Mouse (Mus musculus): ENCODE results near the gene Stk32c. TPM values are rescaled to one million over a fixed set of nuclear protein-coding genes. Genes with fewer than 3 reads are reported as not detected.

Gene Stk32c
- total RNA-seq, 2 experiments from 2014 or later: 161 to 176 TPM

DNA sequence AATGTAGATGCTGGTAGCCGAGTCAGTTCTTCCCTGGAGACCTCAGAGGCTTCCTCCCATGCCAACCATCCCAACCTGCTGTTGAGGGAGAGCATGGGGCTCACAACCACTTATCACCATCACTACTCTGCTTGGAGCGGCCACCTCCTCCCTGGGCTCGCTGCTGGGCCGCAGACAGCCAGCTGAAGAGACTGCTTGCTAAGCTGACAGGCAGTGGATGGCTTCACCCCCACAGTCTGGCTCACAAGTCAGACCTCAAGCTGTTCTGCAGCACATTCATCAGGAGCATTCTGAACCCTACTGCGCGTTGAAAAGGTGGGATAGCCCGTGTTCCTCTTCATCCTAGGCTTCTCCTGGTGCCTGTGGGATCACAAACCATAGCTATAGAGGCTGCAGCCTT, 54.6 kb downstream of the Stk32c start:
- intact Hi-C loops (cut with DNase I): no loop called here
- peak; percentile 50 to 83 for DNase-seq (ENCODE audit: low spot score in 2 of 2)

DNA sequence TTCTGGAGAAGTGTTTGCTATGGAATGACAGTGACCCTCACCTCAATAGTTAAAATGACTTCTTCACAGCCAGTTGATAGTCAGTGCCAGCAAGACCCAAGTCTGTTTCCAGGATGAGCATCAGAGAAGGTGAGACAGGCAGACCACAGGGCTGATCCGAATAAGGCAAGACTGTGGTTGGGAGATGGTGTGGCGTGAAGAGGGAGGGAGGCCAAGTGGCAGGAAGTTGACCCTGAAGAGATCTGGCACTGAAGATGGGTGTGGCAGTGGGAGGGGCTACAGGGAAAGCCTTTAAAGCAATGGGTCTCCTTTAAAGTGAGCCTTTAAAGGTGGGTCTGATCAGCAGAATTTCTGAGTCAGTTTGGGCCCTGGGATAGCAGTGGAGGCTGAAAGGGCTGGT, 55.6 kb downstream of the Stk32c start:
- no peak for DNase-seq (ENCODE audit: low spot score in 2 of 2)
- intact Hi-C loops (cut with DNase I): no loop called here

DNA sequence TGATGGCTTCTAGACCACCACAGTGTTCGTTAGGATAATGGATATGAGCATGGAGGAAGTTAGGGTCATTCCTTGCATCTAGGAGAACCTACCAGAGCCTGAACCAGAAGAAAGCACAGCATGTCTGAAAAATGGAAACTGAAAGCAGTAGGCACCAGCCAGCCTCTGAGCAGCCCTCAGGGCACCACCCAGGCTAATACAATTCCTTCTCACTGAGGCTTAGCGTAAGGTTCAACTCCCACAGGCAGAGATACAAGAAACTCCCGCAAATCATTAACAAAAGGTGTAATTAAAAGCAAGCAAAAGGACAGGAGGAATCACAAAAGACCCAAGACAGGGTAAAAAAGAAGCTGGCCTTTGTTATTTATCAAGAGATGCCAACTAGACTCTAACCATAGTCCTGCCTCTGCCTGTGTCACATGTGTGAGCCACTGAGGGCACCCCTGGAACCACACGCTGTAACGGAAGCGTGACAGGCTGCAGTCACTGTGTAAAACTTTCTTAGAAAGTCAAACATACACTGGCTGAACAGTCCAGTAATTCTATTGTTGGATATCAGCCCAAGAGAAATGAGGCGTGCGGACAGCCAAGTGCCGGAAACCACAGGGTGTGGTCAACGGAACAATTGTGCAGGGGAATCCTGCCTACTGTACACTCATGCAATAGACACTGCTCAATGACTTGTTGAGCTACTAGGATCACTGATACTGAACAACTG, 56.6 kb downstream of the Stk32c start:
- intact Hi-C loops (cut with DNase I): no loop called here
- DNase-seq (ENCODE audit: low spot score in 2 of 2): no peak

DNA sequence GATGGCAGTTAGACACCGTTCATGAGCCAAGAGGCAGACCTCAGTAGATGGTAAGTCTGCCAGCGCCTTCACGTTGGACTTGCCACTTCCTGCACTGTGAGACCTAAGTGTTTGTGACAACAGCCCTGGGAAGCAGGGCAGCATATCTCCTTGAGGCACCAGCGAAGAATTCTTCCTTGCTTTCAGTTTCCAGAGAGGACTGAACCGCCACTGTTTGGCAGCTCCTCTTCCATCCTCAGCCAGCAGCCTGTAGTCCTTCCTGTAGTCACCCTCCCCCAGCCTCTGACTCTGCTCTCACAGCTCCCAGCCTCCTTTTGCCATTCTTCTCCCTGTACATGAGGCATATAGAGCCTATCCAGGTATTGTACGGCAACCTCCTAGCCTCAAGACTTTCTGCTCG, 60.2 kb downstream of the Stk32c start:
- intact Hi-C loops (cut with DNase I): loop anchor here (5.0 kb wide), 1 partner anchor 34 kb away; no protein-coding TSS in a partner anchor
- peak in 1 of 2 experiments; percentile 69 for DNase-seq (ENCODE audit: low spot score in 2 of 2)

DNA sequence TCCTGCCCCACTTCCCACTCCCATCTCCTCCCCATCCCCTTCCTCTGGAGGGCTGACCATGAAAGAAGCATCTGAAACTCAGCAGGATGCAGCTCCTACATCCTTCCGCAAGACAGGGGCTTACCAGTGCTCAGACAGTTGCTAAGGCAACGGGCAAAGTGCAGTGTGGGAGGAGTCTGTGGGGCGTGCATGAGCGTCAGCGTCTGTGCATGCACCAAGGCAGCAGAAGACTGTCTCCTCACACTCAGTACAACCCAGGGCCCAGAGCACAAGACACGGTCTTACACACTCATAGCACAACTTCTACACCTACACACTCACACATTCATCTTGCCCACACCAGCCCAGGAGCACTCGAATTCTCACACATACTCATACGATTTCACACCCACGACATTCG, 62.0 kb downstream of the Stk32c start:
- DNase-seq (ENCODE audit: low spot score in 2 of 2): peak; percentile 61 to 80

DNA sequence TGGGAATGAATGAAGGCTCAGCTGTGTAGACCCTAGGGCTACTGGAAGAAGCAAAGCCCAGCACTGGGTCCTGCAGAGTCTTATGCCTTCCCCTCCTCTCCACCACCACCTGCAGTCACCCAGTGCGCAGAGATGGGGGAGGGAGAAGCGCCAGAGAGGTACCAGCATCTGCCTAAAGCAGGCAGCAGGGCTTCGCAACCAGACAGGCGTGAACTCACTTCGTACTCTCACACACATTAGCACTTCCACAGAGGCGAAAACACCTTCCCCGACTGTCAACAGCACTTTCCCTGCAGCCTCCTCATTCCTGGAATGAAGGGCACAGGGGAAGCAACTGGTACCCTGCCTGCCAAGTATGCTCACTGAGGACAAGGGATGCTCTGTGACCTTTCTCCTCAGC, 63.7 kb downstream of the Stk32c start:
- intact Hi-C loops (cut with DNase I): loop anchor here (1.0 kb wide), 1 partner anchor 15 kb away; no protein-coding TSS in a partner anchor
- DNase-seq (ENCODE audit: low spot score in 2 of 2): peak; percentile 55 to 77

More for the DNA sequence above, 62.0 kb downstream of the Stk32c start:
- intact Hi-C loops (cut with DNase I): loop anchor here (5.0 kb wide), 1 partner anchor 36 kb away; no protein-coding TSS in a partner anchor

DNA sequence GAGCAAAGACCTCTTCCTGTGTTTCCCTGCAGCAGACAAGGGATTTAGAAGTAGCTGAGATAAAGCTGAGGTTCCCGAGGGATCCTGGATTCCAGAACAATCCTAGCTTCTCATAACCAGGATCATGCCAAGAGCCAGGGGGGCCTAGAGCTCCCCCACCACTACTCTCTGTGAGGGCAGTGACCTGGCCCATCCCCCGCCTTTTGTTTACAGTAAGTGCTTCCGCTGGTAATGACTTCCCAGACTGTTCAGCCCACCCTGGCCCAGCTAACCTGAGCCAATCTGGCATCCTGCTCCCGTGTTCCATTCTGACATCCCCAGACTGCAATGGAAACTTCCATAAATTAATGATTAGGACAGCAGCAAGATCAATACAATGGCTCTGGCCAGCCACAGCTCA, 65.7 kb downstream of the Stk32c start:
- intact Hi-C loops (cut with DNase I): no loop called here
- DNase-seq (ENCODE audit: low spot score in 2 of 2): no peak

DNA sequence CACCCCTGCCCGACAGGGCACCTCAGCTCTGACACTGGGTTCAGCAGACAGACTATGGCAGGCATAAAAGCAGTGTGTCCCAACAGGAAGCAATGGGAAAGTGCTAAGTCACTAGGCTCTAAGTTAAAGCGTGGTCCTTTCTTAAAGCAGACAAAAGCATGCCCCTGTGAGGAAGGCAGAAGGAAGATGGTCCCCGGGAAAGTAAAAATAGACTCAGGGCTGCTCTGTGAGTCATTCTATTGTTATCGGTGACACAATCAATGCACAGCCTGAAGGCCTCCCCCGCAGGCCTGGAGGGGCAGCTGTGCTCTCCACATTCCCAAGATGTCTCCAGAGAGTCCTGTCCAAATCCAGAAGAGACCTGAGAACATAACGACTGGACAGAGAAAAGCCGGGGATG, 67.2 kb downstream of the Stk32c start:
- intact Hi-C loops (cut with DNase I): no loop called here
- no peak for DNase-seq (ENCODE audit: low spot score in 2 of 2)

DNA sequence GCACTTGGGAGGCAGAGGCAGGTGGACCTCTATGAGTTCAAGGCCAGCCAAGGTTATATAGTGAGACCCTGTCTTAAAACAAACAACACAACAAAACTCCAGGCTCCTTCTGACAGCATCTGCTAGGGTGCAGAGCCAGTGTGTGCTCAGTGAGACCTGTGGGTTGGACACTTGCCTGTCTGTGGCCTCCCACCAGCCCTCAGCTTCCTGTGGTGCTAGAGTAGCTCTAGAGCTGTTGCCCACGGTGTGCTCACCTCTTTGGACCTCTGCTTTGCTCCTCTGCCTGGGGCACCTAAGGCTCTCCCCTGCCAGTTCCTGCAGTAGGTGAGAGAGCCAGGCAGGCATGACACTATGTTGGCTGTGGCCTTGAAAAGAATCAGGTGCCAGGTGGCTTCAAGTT, 69.3 kb downstream of the Stk32c start:
- no peak for DNase-seq (ENCODE audit: low spot score in 2 of 2)
- intact Hi-C loops (cut with DNase I): no loop called here

DNA sequence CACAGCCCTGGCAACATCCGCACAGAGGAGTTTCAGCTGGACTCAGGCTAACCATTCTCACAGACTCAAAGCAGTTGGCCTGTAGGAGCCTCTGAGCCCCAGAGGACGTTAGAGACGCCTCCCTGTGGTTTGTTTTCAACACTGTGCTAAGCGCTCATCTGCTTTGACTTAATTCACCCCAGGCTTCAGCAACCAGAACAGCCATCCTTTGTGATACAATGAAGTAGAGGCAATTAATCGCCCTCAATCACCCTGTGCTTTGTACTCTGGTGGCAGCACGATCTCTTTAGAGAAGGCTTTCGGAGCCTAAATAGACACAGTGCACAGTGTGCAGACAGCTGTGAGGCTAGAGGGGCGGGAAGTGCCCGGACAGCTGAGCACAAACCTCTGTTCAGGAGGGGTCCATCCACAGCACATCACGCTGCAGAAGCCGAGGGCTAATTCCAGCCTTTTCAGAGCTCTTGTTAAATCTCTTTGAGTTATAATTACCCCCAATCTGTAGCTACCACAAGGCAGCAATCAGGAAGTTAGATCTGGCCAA, 73.1 kb downstream of the Stk32c start:
- peak in 1 of 2 experiments; percentile 51 for DNase-seq (ENCODE audit: low spot score in 2 of 2)
- intact Hi-C loops (cut with DNase I): no loop called here

DNA sequence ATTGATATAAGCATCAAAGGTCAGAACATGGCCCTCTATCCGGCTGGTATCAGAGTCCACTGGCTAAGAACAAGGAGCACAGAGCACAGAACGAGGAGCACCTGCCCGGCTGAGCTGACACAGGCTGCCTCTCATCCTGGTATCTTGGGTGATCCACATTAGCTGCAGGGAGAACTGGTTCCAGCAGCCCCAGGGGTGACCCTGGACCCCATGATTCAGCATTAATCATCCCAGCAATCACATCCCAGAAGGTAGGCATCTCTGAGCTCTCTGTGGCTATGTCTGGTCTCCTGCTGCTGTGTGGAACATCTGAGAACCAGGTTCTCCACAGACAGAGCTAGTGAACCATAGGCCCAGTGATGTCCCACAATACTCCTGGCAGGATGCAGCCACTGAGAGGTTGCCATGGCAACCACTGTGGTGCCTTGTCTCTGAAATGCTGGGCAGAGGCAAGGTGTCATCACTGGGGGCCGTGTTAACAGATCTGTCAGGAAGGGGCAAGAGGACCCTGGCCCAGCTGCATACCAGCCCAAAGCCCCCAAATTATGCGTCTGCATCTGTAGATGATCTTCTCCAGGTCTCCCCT, 76.1 kb downstream of the Stk32c start:
- intact Hi-C loops (cut with DNase I): no loop called here
- DNase-seq (ENCODE audit: low spot score in 2 of 2): peak; percentile 66 to 74

DNA sequence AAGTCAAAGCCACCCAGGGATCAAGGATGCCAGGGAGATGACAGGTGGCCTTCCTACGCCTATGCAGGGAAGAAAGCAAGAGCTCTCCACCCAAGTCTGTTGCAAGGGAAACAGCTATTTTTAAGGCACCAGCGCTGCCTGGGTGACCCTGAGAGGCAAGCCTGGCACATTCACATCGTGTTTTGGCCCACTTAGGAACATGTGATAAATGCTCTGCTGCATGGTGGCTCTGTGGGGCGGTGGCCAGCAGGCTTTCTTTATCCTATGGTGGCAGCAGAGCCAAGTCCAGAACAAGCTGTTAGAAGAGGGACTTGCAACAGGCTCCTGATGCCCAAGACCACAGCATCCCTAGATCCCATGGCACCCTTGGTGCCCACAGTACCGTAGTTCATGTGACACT, 77.9 kb downstream of the Stk32c start:
- DNase-seq (ENCODE audit: low spot score in 2 of 2): no peak
- intact Hi-C loops (cut with DNase I): no loop called here

DNA sequence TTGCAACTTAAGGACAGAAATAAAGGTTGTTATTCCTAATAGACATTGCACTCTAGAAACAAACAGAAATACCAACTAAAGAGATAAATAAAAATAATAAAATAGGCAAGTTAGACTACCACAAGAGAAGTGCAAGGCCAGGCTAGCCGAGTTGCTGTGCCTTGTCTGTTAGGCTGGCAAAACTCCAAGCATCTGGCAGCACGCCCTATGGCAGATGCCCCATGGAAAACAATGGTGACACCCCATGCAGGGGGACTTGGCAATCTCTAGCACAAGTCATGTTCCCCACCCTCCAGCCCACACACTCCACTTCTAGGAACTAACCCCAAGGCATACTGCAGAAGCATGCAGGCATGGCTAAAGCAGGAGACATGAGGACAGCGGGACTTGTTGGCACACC, 79.7 kb downstream of the Stk32c start:
- DNase-seq (ENCODE audit: low spot score in 2 of 2): no peak
- intact Hi-C loops (cut with DNase I): no loop called here

DNA sequence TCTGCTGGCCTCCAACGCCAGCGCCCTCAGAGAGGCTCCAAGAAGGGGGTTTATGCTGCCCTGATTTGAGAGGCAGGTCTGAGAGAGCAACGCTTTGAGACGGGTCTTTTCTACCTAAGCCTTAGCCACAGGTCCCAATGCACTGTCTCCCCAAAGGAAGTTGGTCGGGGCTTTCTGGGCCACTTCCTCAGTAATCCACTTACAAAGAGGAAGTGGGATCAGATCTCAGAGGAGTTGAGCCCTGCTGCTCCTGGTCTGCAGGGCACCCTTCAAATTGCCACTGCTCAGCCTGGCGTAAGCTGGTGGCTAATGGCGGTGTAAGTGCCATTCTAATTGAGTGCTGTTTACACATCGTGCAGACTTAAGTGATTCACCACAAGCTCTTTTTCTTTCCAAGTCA, 81.6 kb downstream of the Stk32c start:
- intact Hi-C loops (cut with DNase I): no loop called here
- no peak for DNase-seq (ENCODE audit: low spot score in 2 of 2)

DNA sequence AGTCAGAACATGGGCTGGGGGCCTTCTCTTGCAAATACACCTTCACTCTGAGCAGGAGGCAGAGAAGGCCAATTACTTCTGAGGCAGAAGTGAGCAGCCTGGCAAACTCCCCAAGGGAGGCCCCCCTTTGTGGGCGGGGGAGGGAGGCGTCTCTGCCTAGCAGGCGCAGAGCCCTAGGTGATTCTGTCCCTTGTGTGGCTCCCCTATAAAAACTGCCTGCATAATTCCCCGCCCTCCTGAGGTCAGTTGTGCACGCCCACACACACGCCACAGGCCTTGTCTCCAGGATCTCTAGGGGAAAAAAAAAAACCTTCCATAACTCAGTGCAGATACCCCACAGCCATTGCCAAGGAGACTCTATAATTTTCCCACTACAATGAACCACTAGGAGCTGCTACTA, 82.7 kb downstream of the Stk32c start:
- intact Hi-C loops (cut with DNase I): no loop called here
- DNase-seq (ENCODE audit: low spot score in 2 of 2): no peak

DNA sequence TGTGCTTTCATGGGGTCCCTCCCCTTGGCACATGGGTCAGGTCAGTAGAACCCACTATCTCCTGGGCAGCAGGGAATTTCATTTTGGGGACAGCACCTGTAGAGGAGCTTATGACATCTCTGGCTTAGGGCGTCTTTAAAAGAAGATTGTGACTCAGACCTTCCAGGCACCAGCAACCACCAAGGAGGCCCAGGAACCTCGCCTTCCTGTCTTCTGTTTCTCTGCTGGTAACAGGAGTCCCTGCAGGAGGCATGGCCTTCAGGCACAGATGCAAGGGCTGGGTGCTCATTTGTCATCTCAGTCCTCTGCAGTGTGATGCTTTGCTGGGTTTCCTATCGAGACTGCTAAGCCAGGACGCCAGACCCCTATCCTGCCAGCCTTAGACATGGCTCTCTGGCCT, 84.1 kb downstream of the Stk32c start:
- intact Hi-C loops (cut with DNase I): loop anchor here (10.0 kb wide), 1 partner anchor 346 kb away; no protein-coding TSS in a partner anchor
- DNase-seq (ENCODE audit: low spot score in 2 of 2): no peak

DNA sequence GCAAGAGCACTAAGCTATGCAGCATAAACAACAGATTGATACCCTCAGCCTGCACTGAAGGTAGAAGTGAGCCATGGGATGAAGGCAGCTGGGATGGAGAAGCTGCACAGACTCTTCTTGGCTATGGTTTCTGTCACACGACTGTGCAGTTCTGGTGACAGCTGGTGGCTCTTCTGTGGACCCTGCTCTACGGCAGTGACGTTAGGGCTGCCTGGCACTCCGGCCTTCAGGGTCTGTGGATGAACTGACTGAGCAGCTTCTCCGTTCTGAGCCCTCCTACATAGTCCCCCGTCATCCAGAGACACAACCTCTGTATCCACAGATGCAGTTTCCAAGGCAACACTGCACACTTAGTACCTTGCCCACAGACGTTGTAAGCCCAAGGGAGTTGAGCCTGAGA, 86.6 kb downstream of the Stk32c start:
- intact Hi-C loops (cut with DNase I): loop anchor here (10.0 kb wide), 1 partner anchor 348 kb away; no protein-coding TSS in a partner anchor

DNA sequence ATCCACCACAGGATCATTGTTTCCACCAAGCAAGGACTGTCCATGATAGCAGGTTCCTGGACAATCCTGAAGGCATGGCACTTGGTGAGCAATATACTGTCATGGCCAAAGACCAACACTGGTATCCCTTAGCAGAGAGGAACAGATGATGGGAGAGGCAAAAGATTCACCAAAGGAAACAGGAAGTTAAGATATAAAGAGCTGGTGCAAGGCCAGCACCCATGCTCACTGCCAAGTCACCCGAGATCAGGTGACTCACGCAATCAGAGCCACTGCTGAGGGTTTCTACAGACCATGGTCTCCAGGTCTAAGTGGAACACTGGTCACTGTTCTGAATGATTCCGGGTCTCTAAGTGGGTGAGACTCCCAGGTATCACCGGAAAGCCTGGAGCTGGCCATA, 87.2 kb downstream of the Stk32c start:
- no peak for DNase-seq (ENCODE audit: low spot score in 2 of 2)
- intact Hi-C loops (cut with DNase I): loop anchor here (10.0 kb wide), 1 partner anchor 349 kb away; no protein-coding TSS in a partner anchor

More for the DNA sequence above, 86.6 kb downstream of the Stk32c start:
- DNase-seq (ENCODE audit: low spot score in 2 of 2): peak in 1 of 2 experiments; percentile 39

DNA sequence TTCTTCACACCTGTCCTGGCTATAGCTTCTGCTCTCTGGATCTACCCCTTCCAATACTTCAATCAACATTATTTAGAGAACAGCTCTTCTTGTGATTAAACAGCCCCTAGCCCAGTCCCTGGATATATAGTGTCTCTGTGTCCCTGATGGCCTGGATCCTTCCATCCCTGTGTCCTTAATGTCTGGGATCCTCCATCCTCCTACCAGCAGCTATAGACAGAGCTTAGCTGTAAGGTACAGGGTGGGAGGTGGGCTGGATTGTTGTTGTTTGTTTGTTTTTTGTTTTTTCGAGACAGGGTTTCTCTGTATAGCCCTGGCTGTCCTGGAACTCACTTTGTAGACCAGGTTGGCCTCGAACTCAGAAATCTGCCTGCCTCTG, 93.3 kb downstream of the Stk32c start:
- no peak for DNase-seq (ENCODE audit: low spot score in 2 of 2)
- intact Hi-C loops (cut with DNase I): loop anchor here (5.0 to 10.0 kb wide), 3 partner anchors 83 to 355 kb away; no protein-coding TSS in a partner anchor

DNA sequence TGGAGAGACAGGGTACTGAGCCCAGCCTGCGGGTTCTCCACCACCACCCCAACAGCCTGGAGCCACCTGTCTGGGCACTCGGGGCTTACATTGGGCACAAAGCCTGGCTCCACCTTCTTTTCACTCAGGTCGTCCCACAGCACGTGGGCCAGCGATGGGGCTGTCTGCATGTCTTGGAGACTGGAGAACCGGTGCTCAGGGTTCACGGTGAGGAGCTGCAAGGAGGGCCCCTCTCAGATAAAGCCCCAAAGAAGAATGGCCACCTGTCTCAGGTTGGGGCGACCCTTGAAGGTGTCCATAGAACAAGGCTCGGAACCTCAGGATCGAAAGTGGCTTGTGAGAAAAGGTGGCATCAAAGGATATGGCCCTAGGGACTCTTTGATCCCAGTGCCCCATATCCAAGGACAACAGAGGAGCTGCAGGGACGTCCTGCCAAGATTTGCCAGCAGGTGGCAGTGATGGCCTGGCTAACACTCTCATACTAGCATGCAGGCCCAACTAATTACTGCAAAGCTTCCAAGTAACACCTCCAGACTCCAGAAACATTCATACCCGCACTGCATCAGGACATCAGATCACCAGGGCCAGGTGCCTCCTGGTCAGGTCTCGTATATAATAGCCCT, 93.8 kb downstream of the Stk32c start:
- peak; percentile 81 to 88 for DNase-seq (ENCODE audit: low spot score in 2 of 2)
- intact Hi-C loops (cut with DNase I): no loop called here
